Mouse (Mus musculus): ENCODE results near the gene Nod2.

Gene Nod2

GRCm38 (mm10) chr8:88646837-88647778 lies at the start of gene Nod2:
Gene Nod2, plus strand, starts transcription at chr8:88647315.
- DNase-seq (ENCODE audit: low spot score in 2 of 2) = peak in 1 of 2 experiments; percentile 58

GRCm38 (mm10) chr8:88598578-88598977 lies 48.5 kb upstream of the Nod2 start:
- DNase-seq (ENCODE audit: low spot score in 2 of 2) = no peak

GRCm38 (mm10) chr8:88599491-88599890 lies 47.6 kb upstream of the Nod2 start:
- DNase-seq (ENCODE audit: low spot score in 2 of 2) = no peak

GRCm38 (mm10) chr8:88603446-88603989 lies 43.6 kb upstream of the Nod2 start:
- peak; percentile 53 to 56 for DNase-seq (ENCODE audit: low spot score in 2 of 2)

- DNase-seq (ENCODE audit: low spot score in 2 of 2) = peak; percentile 86 to 88
Observed at GRCm38 (mm10) chr8:88604065-88605038, 42.8 kb upstream of the Nod2 start.

GRCm38 (mm10) chr8:88605361-88606040 lies 41.6 kb upstream of the Nod2 start:
- no peak for DNase-seq (ENCODE audit: low spot score in 2 of 2)

- DNase-seq (ENCODE audit: low spot score in 2 of 2) = no peak
Observed at GRCm38 (mm10) chr8:88609036-88609435, 38.1 kb upstream of the Nod2 start.

GRCm38 (mm10) chr8:88610271-88610670 lies 36.8 kb upstream of the Nod2 start:
- DNase-seq (ENCODE audit: low spot score in 2 of 2) = no peak

GRCm38 (mm10) chr8:88614981-88615380 lies 32.1 kb upstream of the Nod2 start:
- DNase-seq (ENCODE audit: low spot score in 2 of 2) = no peak

GRCm38 (mm10) chr8:88618612-88619011 lies 28.5 kb upstream of the Nod2 start:
- no peak for DNase-seq (ENCODE audit: low spot score in 2 of 2)

- no peak for DNase-seq (ENCODE audit: low spot score in 2 of 2)
Observed at GRCm38 (mm10) chr8:88619513-88619912, 27.6 kb upstream of the Nod2 start.

- no peak for DNase-seq (ENCODE audit: low spot score in 2 of 2)
Observed at GRCm38 (mm10) chr8:88620931-88621330, 26.2 kb upstream of the Nod2 start.

- peak; percentile 82 to 88 for DNase-seq (ENCODE audit: low spot score in 2 of 2)
Observed at GRCm38 (mm10) chr8:88621408-88621807, 25.7 kb upstream of the Nod2 start.

- no peak for DNase-seq (ENCODE audit: low spot score in 2 of 2)
Observed at GRCm38 (mm10) chr8:88623351-88623750, 23.8 kb upstream of the Nod2 start.

- DNase-seq (ENCODE audit: low spot score in 2 of 2) = no peak
Observed at GRCm38 (mm10) chr8:88624276-88624675, 22.8 kb upstream of the Nod2 start.

- no peak for DNase-seq (ENCODE audit: low spot score in 2 of 2)
Observed at GRCm38 (mm10) chr8:88626433-88626832, 20.7 kb upstream of the Nod2 start.

GRCm38 (mm10) chr8:88626940-88627264 lies 20.2 kb upstream of the Nod2 start:
- DNase-seq (ENCODE audit: low spot score in 2 of 2) = no peak

GRCm38 (mm10) chr8:88627265-88627991 lies 19.7 kb upstream of the Nod2 start:
- DNase-seq (ENCODE audit: low spot score in 2 of 2) = peak; percentile 88 to 91

GRCm38 (mm10) chr8:88628001-88628774 lies 18.9 kb upstream of the Nod2 start:
- DNase-seq (ENCODE audit: low spot score in 2 of 2) = peak; percentile 69 to 78

GRCm38 (mm10) chr8:88630225-88630624 lies 16.9 kb upstream of the Nod2 start:
- DNase-seq (ENCODE audit: low spot score in 2 of 2) = no peak
